Mouse (Mus musculus): ENCODE data around the gene Tmem63b. TPM values are rescaled to one million over a fixed set of nuclear protein-coding genes. Genes with fewer than 3 reads are reported as not detected.

Gene Tmem63b
- total and polyA plus RNA-seq, 2 experiments from 2014 or later, result 131 to 228 TPM

GRCm38 (mm10) chr17:45678106-45678505 lies 8.6 kb downstream of the Tmem63b start:
- no peaks in the 10 kb centered on the region for H3K27me3 ChIP-seq (ENCODE audit: insufficient read depth, low read length)
- TF ChIP-seq CTCF (IDR thresholded peaks at IDR 0.05; ENCODE audit: low read depth), result peak; percentile 89
- no peak overlapping the region for H3K4me2 ChIP-seq (ENCODE audit: low read depth)
- 0 out of 2 replicates have a peak, but pooled peaks cover 5% of the 10 kb centered on the region for H3K4me1 ChIP-seq (ENCODE audit: insufficient read depth)
- no peak for ATAC-seq
- H3K4me3 ChIP-seq (ENCODE audit: low read depth, low read length), result no peak overlapping the region
- H3K9me3 ChIP-seq (ENCODE audit: low read length), result no peaks in the 10 kb centered on the region
- H3K9ac ChIP-seq, result no peak overlapping the region
- H3K36me3 ChIP-seq (ENCODE audit: insufficient read depth), result peaks cover 48% of the 10 kb centered on the region
- peak; percentile 59 for DNase-seq
- 35% methylated on average over 7 of the region's 7 CpGs for WGBS
- H3K27ac ChIP-seq (ENCODE audit: low read depth, low read length), result no peak overlapping the region

- no peak overlapping the region for H3K9ac ChIP-seq
- no peaks in the 10 kb centered on the region for H3K27me3 ChIP-seq (ENCODE audit: insufficient read depth, low read length)
- H3K27ac ChIP-seq (ENCODE audit: low read depth, low read length), result no peak overlapping the region
- WGBS, result 95% methylated on average over 2 of the region's 2 CpGs
- DNase-seq (no peak), ATAC-seq (no peak)
- no peak overlapping the region for H3K4me2 ChIP-seq (ENCODE audit: low read depth)
- no peaks in the 10 kb centered on the region for H3K4me1 ChIP-seq (ENCODE audit: insufficient read depth)
- no peak for TF ChIP-seq CTCF (IDR thresholded peaks at IDR 0.05; ENCODE audit: low read depth)
- H3K4me3 ChIP-seq (ENCODE audit: low read depth, low read length), result no peak overlapping the region
- H3K36me3 ChIP-seq (ENCODE audit: insufficient read depth), result peaks cover 92% of the 10 kb centered on the region
- no peaks in the 10 kb centered on the region for H3K9me3 ChIP-seq (ENCODE audit: low read length)
These were observed 14.1 kb downstream of the Tmem63b start for GRCm38 (mm10) chr17:45672598-45672997.

- Histone ChIP-seq H3K9ac (no peak overlapping the region), H3K27me3 (ENCODE audit: insufficient read depth, low read length) (no peaks in the 10 kb centered on the region), H3K27ac (ENCODE audit: low read depth, low read length) (no peak overlapping the region), H3K9me3 (ENCODE audit: low read length) (no peaks in the 10 kb centered on the region), H3K4me3 (ENCODE audit: low read depth, low read length) (no peak overlapping the region), H3K4me2 (ENCODE audit: low read depth) (no peak overlapping the region), H3K36me3 (ENCODE audit: insufficient read depth) (peaks cover 93% of the 10 kb centered on the region), H3K4me1 (ENCODE audit: insufficient read depth) (no peaks in the 10 kb centered on the region)
- peak; percentile 44; the same call in 1 of the 2 replicates for ATAC-seq
- DNase-seq, result no peak
- TF ChIP-seq CTCF (IDR thresholded peaks at IDR 0.05; ENCODE audit: low read depth), result peak; percentile 56
- 89% methylated on average over 1 of the region's 1 CpGs for WGBS
These were observed 14.9 kb downstream of the Tmem63b start for GRCm38 (mm10) chr17:45671821-45672220.

GRCm38 (mm10) chr17:45667986-45668385 lies 18.7 kb downstream of the Tmem63b start:
- H3K27me3 ChIP-seq (ENCODE audit: insufficient read depth, low read length), result no peaks in the 10 kb centered on the region
- DNase-seq (no peak), ATAC-seq (no peak)
- no peak overlapping the region for H3K4me3 ChIP-seq (ENCODE audit: low read depth, low read length)
- TF ChIP-seq CTCF (IDR thresholded peaks at IDR 0.05; ENCODE audit: low read depth), result no peak
- H3K4me2 ChIP-seq (ENCODE audit: low read depth), result no peak overlapping the region
- no peak overlapping the region for H3K27ac ChIP-seq (ENCODE audit: low read depth, low read length)
- H3K4me1 ChIP-seq (ENCODE audit: insufficient read depth), result no peaks in the 10 kb centered on the region
- no peaks in the 10 kb centered on the region for H3K9me3 ChIP-seq (ENCODE audit: low read length)
- no peak overlapping the region for H3K9ac ChIP-seq
- H3K36me3 ChIP-seq (ENCODE audit: insufficient read depth), result peaks cover 90% of the 10 kb centered on the region
- 83% methylated on average over 10 of the region's 10 CpGs for WGBS

- Histone ChIP-seq H3K9ac (no peak overlapping the region), H3K36me3 (ENCODE audit: insufficient read depth) (peaks cover 90% of the 10 kb centered on the region), H3K27me3 (ENCODE audit: insufficient read depth, low read length) (no peaks in the 10 kb centered on the region), H3K4me1 (ENCODE audit: insufficient read depth) (no peaks in the 10 kb centered on the region), H3K27ac (ENCODE audit: low read depth, low read length) (no peak overlapping the region), H3K4me3 (ENCODE audit: low read depth, low read length) (no peak overlapping the region), H3K9me3 (ENCODE audit: low read length) (no peaks in the 10 kb centered on the region), H3K4me2 (ENCODE audit: low read depth) (no peak overlapping the region)
- ATAC-seq, result no peak
- TF ChIP-seq CTCF (IDR thresholded peaks at IDR 0.05; ENCODE audit: low read depth), result no peak
- no peak for DNase-seq
- WGBS, result 87% methylated on average over 10 of the region's 10 CpGs
These were observed 19.2 kb downstream of the Tmem63b start for GRCm38 (mm10) chr17:45667481-45667880.

- ATAC-seq (no peak), DNase-seq (no peak)
- Histone ChIP-seq H3K9me3 (ENCODE audit: low read length) (no peaks in the 10 kb centered on the region), H3K4me2 (ENCODE audit: low read depth) (no peak overlapping the region), H3K36me3 (ENCODE audit: insufficient read depth) (peaks cover 90% of the 10 kb centered on the region), H3K4me1 (ENCODE audit: insufficient read depth) (no peaks in the 10 kb centered on the region), H3K27me3 (ENCODE audit: insufficient read depth, low read length) (no peaks in the 10 kb centered on the region), H3K27ac (ENCODE audit: low read depth, low read length) (no peak overlapping the region), H3K9ac (no peak overlapping the region), H3K4me3 (ENCODE audit: low read depth, low read length) (no peak overlapping the region)
- TF ChIP-seq CTCF (IDR thresholded peaks at IDR 0.05; ENCODE audit: low read depth), result no peak
- 82% methylated on average over 11 of the region's 11 CpGs for WGBS
These were observed 20.6 kb downstream of the Tmem63b start for GRCm38 (mm10) chr17:45666091-45666490.

- Histone ChIP-seq H3K9ac (no peak overlapping the region), H3K4me2 (ENCODE audit: low read depth) (no peak overlapping the region), H3K36me3 (ENCODE audit: insufficient read depth) (peaks cover 85% of the 10 kb centered on the region), H3K27me3 (ENCODE audit: insufficient read depth, low read length) (no peaks in the 10 kb centered on the region), H3K4me3 (ENCODE audit: low read depth, low read length) (no peak overlapping the region), H3K4me1 (ENCODE audit: insufficient read depth) (no peaks in the 10 kb centered on the region), H3K27ac (ENCODE audit: low read depth, low read length) (no peak overlapping the region), H3K9me3 (ENCODE audit: low read length) (no peaks in the 10 kb centered on the region)
- no peak for DNase-seq
- no peak for ATAC-seq
- no peak for TF ChIP-seq CTCF (IDR thresholded peaks at IDR 0.05; ENCODE audit: low read depth)
- WGBS, result 91% methylated on average over 13 of the region's 13 CpGs
These were observed 22.1 kb downstream of the Tmem63b start for GRCm38 (mm10) chr17:45664608-45665007.
